Mouse (Mus musculus): Measurements from ENCODE around the gene Nes. TPM values are rescaled to one million over a fixed set of nuclear protein-coding genes. Genes with fewer than 3 reads are reported as not detected.

Gene Nes
- total RNA-seq, 4 experiments from 2014 or later = 4.9 to 6.5 (median 5.5) TPM

DNA sequence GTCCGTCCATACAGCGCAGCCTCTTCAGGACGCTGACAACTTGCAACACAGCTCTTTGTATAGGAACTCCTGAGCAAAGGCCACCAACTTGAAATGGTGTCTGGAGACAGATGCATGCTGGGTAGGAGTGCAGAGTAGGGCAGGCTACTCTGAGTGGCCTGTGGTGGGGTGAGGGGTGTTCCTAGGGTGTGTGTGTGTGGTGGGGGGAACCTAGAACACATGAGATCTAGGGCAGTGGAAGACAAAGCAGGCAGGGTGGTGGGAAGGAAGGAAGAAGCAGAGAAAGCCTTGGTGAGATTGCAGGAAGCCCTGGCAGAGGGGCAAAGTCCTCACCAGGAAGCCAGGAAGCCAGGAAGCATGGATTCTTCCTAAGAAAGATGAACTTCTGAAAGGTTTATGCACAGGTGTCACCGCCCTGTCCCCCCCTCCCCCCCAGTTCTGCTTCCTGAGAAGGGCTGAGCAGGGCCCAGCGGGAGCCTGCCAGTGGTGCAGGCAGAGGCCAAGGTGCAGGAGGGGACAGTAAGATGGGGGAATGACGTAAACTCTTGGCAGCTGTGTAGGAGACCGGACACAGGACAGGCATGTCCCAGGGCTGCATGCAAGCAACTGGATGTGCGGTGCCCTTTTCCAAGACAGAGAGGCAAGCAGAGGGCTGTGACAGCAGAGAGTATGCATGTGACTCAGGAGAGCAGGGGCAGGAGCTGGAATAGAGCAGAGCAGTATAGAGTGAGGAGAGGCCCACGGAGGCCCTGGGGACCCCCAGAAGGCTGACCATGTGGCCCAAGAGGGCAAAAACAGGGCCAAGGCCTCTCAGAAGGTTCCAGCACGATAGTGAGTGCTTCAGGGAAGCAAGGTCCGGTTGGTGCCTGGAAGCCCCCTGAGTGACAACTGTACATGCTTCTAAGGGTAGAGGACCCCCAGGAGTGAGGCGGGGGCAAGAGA, 11.3 kb downstream of the Nes start:
- no peak for DNase-seq (ENCODE audit: low spot score in 2 of 2)

DNA sequence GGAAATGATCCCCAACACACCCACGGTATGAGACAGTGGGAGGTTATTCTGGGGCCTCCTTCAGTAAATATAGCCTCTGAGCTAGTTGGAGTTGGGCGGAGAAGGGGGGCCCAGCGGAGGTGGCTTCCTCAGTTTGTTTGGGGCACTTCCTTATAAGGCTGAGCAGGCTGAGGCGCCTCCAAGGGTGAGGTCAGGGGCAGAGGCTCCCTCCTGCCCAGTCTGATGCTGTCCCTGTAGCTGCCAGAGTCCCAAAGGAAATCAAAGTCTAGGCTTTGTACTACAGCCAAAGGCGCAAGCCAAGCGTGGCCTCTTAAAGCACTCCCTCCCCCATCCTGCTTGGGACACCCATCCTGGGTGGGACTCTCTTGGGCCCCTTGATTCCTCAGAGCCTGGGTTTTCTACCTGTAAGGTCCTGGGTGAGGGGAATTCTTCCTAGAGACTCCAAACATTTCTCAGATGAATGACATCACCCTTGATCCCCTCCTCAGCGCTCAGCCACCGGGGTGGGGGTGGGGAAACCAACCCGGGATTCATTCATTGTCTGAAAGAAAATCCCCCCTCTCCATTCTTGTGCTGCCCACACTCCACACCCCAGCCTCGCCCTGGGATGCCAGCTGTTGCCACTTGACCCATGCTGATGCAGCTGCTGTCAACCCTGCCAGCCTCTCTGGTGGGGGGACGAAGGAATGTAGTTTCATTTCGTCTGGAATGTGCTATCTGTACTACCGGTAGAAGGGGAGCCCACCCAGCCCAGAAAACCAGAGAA, 12.1 kb downstream of the Nes start:
- DNase-seq (ENCODE audit: low spot score in 2 of 2) = no peak

DNA sequence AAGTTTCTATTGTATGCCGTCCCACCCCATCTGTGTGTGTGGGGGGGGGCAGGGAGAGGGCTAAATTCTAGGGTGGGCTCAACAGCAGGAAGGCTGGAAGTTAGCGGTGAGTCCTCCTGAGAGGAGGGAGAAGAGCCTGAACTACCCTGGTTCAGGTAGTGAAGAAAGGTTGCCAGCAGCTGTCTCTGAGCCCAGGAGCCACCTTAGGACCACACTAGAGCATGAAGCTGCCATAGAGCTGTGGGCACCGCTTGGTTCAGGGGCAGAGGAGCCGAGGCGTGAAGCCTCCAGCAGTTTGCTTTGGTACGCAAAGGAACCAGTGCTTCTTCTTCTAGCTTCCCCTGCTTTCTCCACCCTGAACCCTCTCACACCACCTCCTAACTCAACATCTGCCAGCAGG, 12.7 kb downstream of the Nes start:
- no peak for DNase-seq (ENCODE audit: low spot score in 2 of 2)

GRCm38 (mm10) chr3:87984094-87984493, 13.2 kb downstream of the Nes start:
- no peak for DNase-seq (ENCODE audit: low spot score in 2 of 2)

GRCm38 (mm10) chr3:87985505-87986320, 14.8 kb downstream of the Nes start:
- no peak for DNase-seq (ENCODE audit: low spot score in 2 of 2)

DNA sequence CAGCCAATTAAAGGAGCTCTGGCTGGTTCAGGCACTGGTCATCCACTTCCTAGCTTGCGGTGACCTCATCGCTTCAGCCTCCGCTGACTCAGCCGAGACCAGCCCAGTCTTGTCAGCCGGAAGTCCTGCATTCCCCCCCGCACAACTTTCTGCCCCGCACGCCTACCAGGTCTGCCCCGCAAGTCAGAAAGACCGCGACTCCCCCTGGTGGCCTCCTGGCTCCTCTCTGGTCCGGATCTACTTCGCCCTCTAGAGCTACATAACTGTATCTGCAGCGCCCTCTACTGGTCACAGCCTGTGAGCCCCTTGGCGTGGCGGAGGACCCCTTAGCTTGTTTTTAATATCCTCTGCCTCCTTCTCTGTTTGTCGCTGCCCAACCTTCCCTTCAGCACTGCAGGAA, 16.0 kb downstream of the Nes start:
- peak; percentile 86 to 92 for DNase-seq (ENCODE audit: low spot score in 2 of 2)

DNA sequence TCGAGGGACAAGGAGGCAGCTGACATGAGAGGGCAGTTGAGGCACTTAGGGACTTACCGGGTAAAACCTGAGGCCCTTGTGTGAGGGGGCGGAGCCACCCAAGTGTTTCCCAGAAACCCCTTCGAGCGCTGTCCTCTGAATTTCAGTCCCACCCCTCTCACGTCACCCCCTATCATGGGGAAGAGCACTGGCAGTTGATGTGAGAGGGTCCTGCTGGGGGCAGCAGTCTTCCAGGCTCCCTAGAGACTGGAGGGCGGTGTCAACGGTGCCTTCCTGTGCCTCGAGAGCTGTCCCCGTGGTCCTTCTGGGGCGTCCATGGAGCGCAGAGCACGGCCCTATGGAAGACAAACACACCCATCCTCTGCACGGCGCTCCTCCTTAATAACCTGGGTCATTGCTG, 16.8 kb downstream of the Nes start:
- no peak for DNase-seq (ENCODE audit: low spot score in 2 of 2)

DNA sequence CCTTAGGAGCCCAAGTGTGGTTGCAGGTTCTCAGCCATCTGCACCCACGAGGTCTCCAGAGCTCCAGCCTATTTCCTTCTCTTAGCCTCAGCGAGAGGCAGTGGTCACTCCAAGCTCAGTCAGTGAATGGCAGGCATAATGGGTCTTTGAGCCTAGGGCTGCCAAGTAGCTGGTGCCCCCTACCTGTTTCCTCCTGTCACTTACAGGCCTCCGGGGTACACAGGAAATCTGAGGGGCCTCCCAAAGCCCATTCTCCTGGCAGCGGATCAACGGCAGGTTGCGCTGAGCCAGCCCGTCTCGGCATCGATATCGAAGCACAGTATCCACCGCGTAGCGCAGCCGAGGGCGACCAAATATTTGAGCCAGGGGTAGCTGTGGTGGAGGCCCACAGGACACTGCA, 17.2 kb downstream of the Nes start:
- no peak for DNase-seq (ENCODE audit: low spot score in 2 of 2)

- no peak for DNase-seq (ENCODE audit: low spot score in 2 of 2)
These were observed 19.1 kb downstream of the Nes start for GRCm38 (mm10) chr3:87989935-87990334.

GRCm38 (mm10) chr3:87993436-87993835, 22.6 kb downstream of the Nes start:
- DNase-seq (ENCODE audit: low spot score in 2 of 2) = no peak

DNA sequence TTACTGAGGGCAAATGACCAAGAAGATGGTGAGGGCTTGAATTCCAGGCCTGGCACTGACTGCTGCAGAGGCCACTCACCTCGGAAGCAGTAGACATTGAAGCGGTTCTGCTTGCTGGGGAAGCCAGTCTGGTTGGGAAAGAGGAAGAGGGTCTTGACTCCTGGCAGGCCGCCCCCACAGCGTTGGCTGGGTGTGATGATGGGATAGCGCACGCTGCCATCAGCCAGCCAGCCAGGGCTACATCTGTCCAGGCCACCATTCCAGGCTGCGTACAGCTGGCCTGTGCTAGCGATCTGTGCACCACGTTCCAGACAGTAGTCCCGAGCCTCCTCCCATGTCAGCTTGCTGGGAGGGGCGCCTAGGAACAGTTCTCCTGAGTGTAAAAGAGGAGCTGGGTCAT, 24.5 kb downstream of the Nes start:
- DNase-seq (ENCODE audit: low spot score in 2 of 2) = no peak

- DNase-seq (ENCODE audit: low spot score in 2 of 2) = no peak
These were observed 25.5 kb downstream of the Nes start for GRCm38 (mm10) chr3:87996401-87996800.

DNA sequence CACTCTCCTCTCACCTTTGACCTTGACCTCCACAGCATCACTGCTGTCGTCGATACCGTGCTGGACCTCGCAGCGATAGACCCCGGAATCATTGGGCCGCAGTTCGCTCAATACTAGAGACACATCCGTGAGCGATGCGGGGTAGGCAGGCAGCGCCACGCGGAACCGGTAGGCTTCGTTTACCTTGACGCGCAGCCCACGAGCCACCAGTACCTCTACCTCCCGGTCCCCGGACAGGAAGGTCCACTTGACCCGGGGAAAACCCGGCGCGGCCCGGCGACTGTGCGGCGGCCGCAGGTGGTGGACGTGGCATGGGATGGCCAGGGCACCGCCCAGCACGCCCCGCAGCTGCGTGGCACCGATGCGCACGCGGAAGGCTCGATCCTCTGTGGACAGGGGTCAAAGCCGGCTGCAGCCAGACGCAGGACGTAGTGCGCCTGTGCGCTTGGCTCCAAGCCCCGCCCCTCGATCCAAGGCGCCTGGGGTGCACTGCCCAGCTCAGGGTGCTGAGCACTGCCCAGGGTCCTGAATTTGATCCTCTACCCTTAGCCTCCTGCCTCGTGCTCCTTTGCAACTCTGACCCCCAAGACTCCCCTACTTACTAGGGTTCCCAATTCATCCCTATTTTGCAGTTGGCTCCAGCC, 26.2 kb downstream of the Nes start:
- DNase-seq (ENCODE audit: low spot score in 2 of 2) = no peak

GRCm38 (mm10) chr3:87998747-87999146, 27.9 kb downstream of the Nes start:
- peak in 1 of 2 experiments; percentile 74 for DNase-seq (ENCODE audit: low spot score in 2 of 2)

GRCm38 (mm10) chr3:87999243-87999895, 28.5 kb downstream of the Nes start:
- DNase-seq (ENCODE audit: low spot score in 2 of 2) = no peak

- DNase-seq (ENCODE audit: low spot score in 2 of 2) = peak; percentile 51 to 54
These were observed 29.3 kb downstream of the Nes start, which contains the start of gene Bcan for GRCm38 (mm10) chr3:88000181-88000580. TSS of gene Bcan (minus strand) at chr3:88000230.

DNA sequence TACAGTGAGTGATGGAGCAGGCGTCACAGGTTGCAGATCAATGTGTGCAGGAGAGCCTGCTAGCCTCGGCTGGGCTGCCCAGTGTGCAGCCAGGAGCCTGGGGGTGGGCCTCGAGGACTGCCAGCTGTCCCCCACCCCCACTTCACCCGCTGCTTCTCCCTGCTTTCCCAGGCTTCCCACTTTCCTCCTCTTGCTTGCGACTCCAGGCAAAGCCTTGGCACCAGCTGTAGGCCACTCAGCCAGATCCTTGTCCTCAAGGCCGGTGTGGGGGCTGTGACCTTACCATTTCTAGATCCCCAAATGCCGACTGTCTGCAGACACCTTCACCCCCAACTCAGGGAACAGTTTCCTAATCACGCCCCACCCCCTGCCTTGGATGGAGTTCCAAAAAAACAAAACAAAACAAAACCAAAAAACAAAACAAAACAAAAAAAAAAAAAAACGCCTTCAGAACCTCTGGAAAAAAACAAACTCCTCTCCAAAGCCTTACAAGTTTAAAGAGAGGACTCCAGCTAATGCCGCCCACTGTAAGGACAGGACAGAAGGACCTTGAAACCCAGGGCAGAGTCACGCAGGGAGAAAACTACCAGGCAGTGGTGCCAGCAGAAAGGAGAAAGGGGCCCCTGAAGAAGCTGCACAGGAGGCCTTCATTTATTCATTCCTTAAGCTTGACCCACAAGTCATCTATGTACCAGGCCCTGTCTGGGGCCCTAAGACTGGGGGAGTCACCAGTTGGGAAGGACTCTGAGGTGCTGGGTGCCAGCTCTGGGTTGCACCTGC, 30.1 kb downstream of the Nes start:
- DNase-seq (ENCODE audit: low spot score in 2 of 2) = no peak

DNA sequence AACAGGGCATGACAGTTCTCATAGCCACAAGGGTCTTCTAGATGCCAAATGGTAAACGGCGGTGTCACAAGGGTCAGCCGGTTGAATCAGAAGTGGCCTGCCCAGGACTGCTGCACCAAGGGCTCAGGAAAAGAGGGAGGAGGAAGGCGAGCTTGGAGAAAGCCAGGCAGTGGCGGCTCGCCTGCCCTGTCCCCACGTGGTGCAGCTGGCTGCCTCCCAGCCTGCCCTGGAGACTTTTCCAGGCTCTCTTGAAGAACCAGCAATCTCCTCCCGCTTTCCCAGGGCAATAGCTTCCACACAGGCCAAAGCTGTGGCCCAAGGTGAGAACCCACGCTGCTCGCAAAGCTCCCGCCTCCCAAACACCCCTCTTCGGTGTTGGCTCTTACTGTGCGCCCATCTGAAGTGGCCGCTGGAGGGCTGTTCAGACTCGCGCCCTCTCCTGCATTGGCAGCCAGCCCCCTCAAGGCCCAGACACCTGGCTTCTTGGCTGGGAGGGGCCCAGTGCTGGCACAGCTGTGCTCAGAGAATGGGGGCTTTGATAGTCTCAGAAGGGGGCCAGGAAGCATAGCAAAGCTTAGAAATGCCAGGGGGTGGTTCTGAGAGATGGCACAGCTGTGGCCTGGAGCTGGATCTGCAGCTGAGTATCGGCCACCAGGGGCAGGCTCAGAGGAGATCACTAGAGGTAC, 31.6 kb downstream of the Nes start:
- no peak for DNase-seq (ENCODE audit: low spot score in 2 of 2)
